Mouse (Mus musculus) kidney, postnatal 0 days (tissue): ENCODE measurements around the gene Il17rc. TPM values are rescaled to one million over a fixed set of nuclear protein-coding genes. Genes with fewer than 3 reads are reported as not detected.

Source experiments
- ATAC-seq: fragments of 200-750 bp; cut with Nextera tagmentation; replicated peaks from 2 replicates; pipeline ENCODE4 v1.8.0; 2017; ENCODE audit warnings: low read depth, moderate number of reproducible peaks, moderate TSS enrichment, moderate library complexity; ENCODE audit not compliant: low FRiP score
- DNase-seq: peaks from one replicate; pipeline ENCODE4 v3.0.0-alpha.2; 2016; ENCODE audit warnings: low spot score
- H3K27ac ChIP-seq: fragments of 300-500 bp; sonication (generic); 2 replicates; pipeline ENCODE4 v1.5.1; 2014; ENCODE audit warnings: mild to moderate bottlenecking
- H3K27me3 ChIP-seq: fragments of 300-500 bp; sonication (generic); 2 replicates; pipeline ENCODE4 v1.6.1; 2014; ENCODE audit warnings: low read length, mixed read lengths; ENCODE audit not compliant: insufficient read depth
- H3K36me3 ChIP-seq: fragments of 300-500 bp; sonication (generic); 2 replicates; pipeline ENCODE4 v1.6.1; 2014; ENCODE audit warnings: low read length, mixed read lengths; ENCODE audit not compliant: insufficient read depth
- H3K4me1 ChIP-seq: fragments of 300-500 bp; sonication (generic); replicated peaks from 2 replicates; pipeline ENCODE4 v1.6.1; 2014; ENCODE audit warnings: antibody characterized with exemption, low read length, mixed read lengths; ENCODE audit not compliant: insufficient read depth
- H3K4me2 ChIP-seq: fragments of 300-500 bp; sonication (generic); 2 replicates; pipeline ENCODE4 v1.6.1; 2014; ENCODE audit warnings: mild to moderate bottlenecking, low read length, moderate library complexity, mixed read lengths
- H3K4me3 ChIP-seq: fragments of 300-500 bp; sonication (generic); replicated peaks from 2 replicates; pipeline ENCODE4 v1.5.1; 2014; ENCODE audit warnings: low read depth, low read length
- H3K9ac ChIP-seq: fragments of 300-500 bp; sonication (generic); 2 replicates; pipeline ENCODE4 v1.6.1; 2014; ENCODE audit warnings: low read depth, low read length
- H3K9me3 ChIP-seq: fragments of 300-500 bp; sonication (generic); replicated peaks from 2 replicates; pipeline ENCODE4 v1.6.1; 2016; ENCODE audit warnings: low read length, inconsistent platforms, mixed read lengths
- CTCF ChIP-seq: IDR thresholded peaks from 2 replicates; pipeline ENCODE4 v1.5.1; 2016; ENCODE audit warnings: antibody characterized with exemption, low read depth, mild to moderate bottlenecking, moderate library complexity
- WGBS: fragments of 180-500 bp; shearing (Covaris S2); extraction: QIAGEN DNeasy Blood & Tissue Kit; methylation state at CpG from one replicate; pipeline ENCODE4 v1.1.7; 2014; 5-methylcytosine and 5-hydroxymethylcytosine counted together
- polyA plus RNA-seq: library from polyadenylated mRNA; unstranded; fragments of >200 nt; fragmentation: Nextera tagmentation; extraction: Ambion mirVana; gene quantifications from 2 replicates; pipeline ENCODE4 v1.2.1, GENCODE M21; 2015

The Il17rc gene
- polyA plus RNA-seq, 1 experiment from 2014 or later: 28.0 TPM

DNA sequence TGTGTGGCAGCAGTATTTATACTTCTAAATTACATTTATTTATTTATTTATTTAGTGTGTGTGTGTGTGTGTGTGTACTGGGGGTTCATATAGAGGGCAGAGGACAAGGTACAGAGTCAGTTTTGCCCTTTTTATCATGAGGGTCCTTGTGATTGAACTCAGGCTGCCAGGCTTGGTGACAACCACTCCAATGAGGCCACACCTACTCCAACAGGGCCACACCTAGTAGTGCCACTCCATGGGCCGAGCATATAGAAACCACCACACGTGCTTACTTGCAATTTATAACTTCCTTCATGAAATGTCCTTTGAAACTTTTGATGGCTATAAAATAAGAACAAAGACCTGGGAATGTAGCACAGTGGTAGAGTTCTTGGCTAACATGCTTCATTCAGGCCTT is 2.0 kb downstream of the Il17rc start:
- Histone ChIP-seq H3K36me3 (no peaks in the 10 kb centered on the region), H3K9me3 (no peaks in the 10 kb centered on the region), H3K4me2 (no peak overlapping the region), H3K9ac (no peak overlapping the region), H3K4me3 (no peak overlapping the region), H3K27me3 (no peaks in the 10 kb centered on the region), H3K4me1 (peaks cover 26% of the 10 kb centered on the region; the same call in 1 of the 2 replicates), H3K27ac (no peak overlapping the region)
- WGBS: 56% methylated on average over 2 of the region's 2 CpGs
- DNase-seq (no peak), ATAC-seq (no peak)
- TF ChIP-seq CTCF: no peak

DNA sequence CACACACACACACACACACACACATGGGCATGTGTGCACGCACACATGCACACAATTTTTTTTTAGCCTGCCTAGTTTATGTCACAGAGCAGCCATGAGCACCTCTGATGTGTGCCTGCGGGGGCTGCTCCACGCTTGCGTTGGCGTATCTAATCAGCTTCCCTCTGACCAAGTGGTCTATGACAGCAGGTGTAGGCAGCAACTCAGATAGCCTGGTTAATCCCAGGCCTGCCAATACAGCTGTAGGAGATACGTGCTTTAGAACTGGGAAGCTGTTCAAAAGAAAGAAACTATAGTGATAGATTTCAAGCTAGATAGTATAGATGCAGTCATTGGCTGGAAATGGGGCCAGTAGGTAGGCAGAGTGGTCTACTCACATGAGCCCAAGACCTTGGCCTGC is 2.5 kb downstream of the Il17rc start:
- Histone ChIP-seq H3K4me1 (peaks cover 25% of the 10 kb centered on the region; the same call in 1 of the 2 replicates), H3K4me2 (no peak overlapping the region), H3K9ac (no peak overlapping the region), H3K27ac (no peak overlapping the region), H3K36me3 (no peaks in the 10 kb centered on the region), H3K9me3 (no peaks in the 10 kb centered on the region), H3K27me3 (no peaks in the 10 kb centered on the region), H3K4me3 (no peak overlapping the region)
- no peak for ATAC-seq
- DNase-seq: no peak
- 92% methylated on average over 6 of the region's 6 CpGs for WGBS
- no peak for TF ChIP-seq CTCF

- Histone ChIP-seq H3K4me2 (no peak overlapping the region), H3K4me1 (peaks cover 9% of the 10 kb centered on the region; the same call in 1 of the 2 replicates), H3K36me3 (no peaks in the 10 kb centered on the region), H3K9ac (no peak overlapping the region), H3K4me3 (no peak overlapping the region), H3K27me3 (no peaks in the 10 kb centered on the region), H3K9me3 (no peaks in the 10 kb centered on the region), H3K27ac (no peak overlapping the region)
- DNase-seq: no peak
- 30% methylated on average over 7 of the region's 7 CpGs for WGBS
- ATAC-seq: no peak
- TF ChIP-seq CTCF: no peak
These were observed 6.1 kb downstream of the Il17rc start for GRCm38 (mm10) chr6:113477353-113477752.

GRCm38 (mm10) chr6:113478906-113479305 is 7.7 kb downstream of the Il17rc start:
- Histone ChIP-seq H3K4me2 (no peak overlapping the region), H3K9ac (no peak overlapping the region), H3K4me1 (peaks cover 8% of the 10 kb centered on the region), H3K4me3 (no peak overlapping the region), H3K27ac (no peak overlapping the region), H3K9me3 (no peaks in the 10 kb centered on the region), H3K27me3 (no peaks in the 10 kb centered on the region), H3K36me3 (no peaks in the 10 kb centered on the region)
- 74% methylated on average over 10 of the region's 10 CpGs for WGBS
- ATAC-seq (no peak), DNase-seq (no peak)
- TF ChIP-seq CTCF: no peak

- H3K4me1 ChIP-seq: peaks cover 11% of the 10 kb centered on the region
- H3K36me3 ChIP-seq: no peaks in the 10 kb centered on the region
- H3K4me3 ChIP-seq: no peak overlapping the region
- H3K27me3 ChIP-seq: no peaks in the 10 kb centered on the region
- no peaks in the 10 kb centered on the region for H3K9me3 ChIP-seq
- H3K9ac ChIP-seq: no peak overlapping the region
- H3K4me2 ChIP-seq: no peak overlapping the region
- H3K27ac ChIP-seq: no peak overlapping the region
- ATAC-seq: no peak
- WGBS: 57% methylated on average over 18 of the region's 18 CpGs
- peak; percentile 3 for DNase-seq
- no peak for TF ChIP-seq CTCF
These were observed 9.5 kb downstream of the Il17rc start for GRCm38 (mm10) chr6:113480555-113481373.

DNA sequence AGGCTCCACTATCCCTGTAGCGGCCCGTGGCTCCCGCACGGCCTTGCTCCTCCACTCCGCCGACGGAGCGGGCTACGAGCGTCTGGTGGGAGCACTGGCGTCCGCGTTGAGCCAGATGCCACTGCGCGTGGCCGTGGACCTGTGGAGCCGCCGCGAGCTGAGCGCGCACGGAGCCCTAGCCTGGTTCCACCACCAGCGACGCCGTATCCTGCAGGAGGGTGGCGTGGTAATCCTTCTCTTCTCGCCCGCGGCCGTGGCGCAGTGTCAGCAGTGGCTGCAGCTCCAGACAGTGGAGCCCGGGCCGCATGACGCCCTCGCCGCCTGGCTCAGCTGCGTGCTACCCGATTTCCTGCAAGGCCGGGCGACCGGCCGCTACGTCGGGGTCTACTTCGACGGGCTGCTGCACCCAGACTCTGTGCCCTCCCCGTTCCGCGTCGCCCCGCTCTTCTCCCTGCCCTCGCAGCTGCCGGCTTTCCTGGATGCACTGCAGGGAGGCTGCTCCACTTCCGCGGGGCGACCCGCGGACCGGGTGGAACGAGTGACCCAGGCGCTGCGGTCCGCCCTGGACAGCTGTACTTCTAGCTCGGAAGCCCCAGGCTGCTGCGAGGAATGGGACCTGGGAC is 11.4 kb downstream of the Il17rc start:
- DNase-seq (no peak), ATAC-seq (peak; percentile 44)
- TF ChIP-seq CTCF: no peak
- 2% methylated on average over 65 of the region's 65 CpGs for WGBS
- peak overlapping the region; percentile 47 for H3K4me3 ChIP-seq
- peak overlapping the region; percentile 72 for H3K4me2 ChIP-seq
- H3K36me3 ChIP-seq: no peaks in the 10 kb centered on the region
- H3K9me3 ChIP-seq: no peaks in the 10 kb centered on the region
- H3K4me1 ChIP-seq: peaks cover 11% of the 10 kb centered on the region
- H3K9ac ChIP-seq: peak overlapping the region; percentile 43
- peak overlapping the region; percentile 55 for H3K27ac ChIP-seq
- H3K27me3 ChIP-seq: no peaks in the 10 kb centered on the region
